Mouse (Mus musculus) megakaryocyte, embryonic 14.5 days (primary cell): Measurements from ENCODE around the gene Pus7l.

Source experiments
- FLI1 ChIP-seq: IDR thresholded peaks from 2 replicates; pipeline ENCODE4 v1.6.1; 2012; ENCODE audit warnings: low read length, inconsistent platforms, mixed read lengths
- GATA1 ChIP-seq: IDR thresholded peaks from 3 replicates; pipeline ENCODE4 v1.6.1; 2012; ENCODE audit warnings: mixed read lengths, low read length, inconsistent platforms, borderline replicate concordance

GRCm38 (mm10) chr15:94479513-94480136 lies 63.7 kb downstream of the Pus7l start:
- no peak for TF ChIP-seq FLI1
- TF ChIP-seq GATA1: no peak
